Mouse (Mus musculus) brown adipose tissue, adult 24 weeks (tissue): ENCODE results near the gene Gm13287. TPM values are rescaled to one million over a fixed set of nuclear protein-coding genes. Genes with fewer than 3 reads are reported as not detected.
"Not testable (repeated sequence)": the region's sequence is repeated elsewhere in the genome, so short reads cannot be mapped to it uniquely, and the experiment has no call there.

Source experiments
- H3K27ac ChIP-seq: fragments of 200-500 bp; replicated peaks from 2 replicates; pipeline ENCODE4 v1.5.1; 2012; ENCODE audit warnings: low read depth, mild to moderate bottlenecking, low read length
- H3K4me1 ChIP-seq: fragments of 200-500 bp; 2 replicates; pipeline ENCODE4 v1.6.1; 2012; ENCODE audit warnings: low read length, mixed read lengths; ENCODE audit not compliant: control insufficient read depth, insufficient read depth, insufficient read length
- H3K4me3 ChIP-seq: fragments of 200-500 bp; 2 replicates; pipeline ENCODE4 v1.5.1; 2012; ENCODE audit warnings: low read depth, mild to moderate bottlenecking, low read length, moderate library complexity; ENCODE audit not compliant: insufficient read depth
- polyA plus RNA-seq: library from polyadenylated mRNA; stranded (reverse); fragments of >200 nt; gene quantifications from 2 replicates; pipeline ENCODE4 v1.2.4, GENCODE M21; 2012; ENCODE audit not compliant: missing spikeins, insufficient read depth, insufficient read length

Gene Gm13287
- polyA plus RNA-seq = not detected in 2 replicates

GRCm38 (mm10) chr4:88802954-88803353 is at the start of gene Gm13287:
Gene Gm13287, plus strand, starts transcription at chr4:88803254.
- H3K27ac ChIP-seq, H3K4me3 ChIP-seq, H3K4me1 ChIP-seq: not testable (repeated sequence)

DNA sequence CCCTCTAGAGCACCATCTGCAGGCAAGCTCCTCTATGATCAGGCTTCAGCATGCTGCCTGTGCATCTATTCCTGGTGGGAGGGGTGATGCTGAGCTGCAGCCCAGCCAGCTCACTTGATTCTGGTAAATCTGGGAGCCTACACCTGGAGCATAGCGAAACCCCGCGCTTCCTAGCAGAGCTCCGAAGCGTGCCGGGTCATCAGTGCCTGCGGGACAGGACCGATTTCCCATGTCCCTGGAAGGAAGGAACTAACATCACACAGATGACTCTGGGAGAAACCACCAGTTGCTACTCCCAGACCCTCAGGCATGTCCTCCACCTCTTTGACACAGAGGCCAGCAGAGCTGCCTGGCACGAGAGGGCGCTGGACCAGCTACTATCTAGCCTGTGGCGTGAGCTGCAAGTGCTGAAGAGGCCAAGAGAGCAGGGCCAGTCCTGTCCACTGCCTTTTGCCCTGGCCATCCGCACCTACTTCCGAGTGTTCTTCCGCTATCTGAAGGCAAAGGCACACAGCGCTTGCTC is 48.2 kb upstream of the Gm13287 start, which contains the start of gene Gm13271:
TSS of gene Gm13271 (plus strand) at position 51 of the 523 bp plus-strand sequence.
- H3K4me3 ChIP-seq, H3K4me1 ChIP-seq, H3K27ac ChIP-seq: not testable (repeated sequence)

DNA sequence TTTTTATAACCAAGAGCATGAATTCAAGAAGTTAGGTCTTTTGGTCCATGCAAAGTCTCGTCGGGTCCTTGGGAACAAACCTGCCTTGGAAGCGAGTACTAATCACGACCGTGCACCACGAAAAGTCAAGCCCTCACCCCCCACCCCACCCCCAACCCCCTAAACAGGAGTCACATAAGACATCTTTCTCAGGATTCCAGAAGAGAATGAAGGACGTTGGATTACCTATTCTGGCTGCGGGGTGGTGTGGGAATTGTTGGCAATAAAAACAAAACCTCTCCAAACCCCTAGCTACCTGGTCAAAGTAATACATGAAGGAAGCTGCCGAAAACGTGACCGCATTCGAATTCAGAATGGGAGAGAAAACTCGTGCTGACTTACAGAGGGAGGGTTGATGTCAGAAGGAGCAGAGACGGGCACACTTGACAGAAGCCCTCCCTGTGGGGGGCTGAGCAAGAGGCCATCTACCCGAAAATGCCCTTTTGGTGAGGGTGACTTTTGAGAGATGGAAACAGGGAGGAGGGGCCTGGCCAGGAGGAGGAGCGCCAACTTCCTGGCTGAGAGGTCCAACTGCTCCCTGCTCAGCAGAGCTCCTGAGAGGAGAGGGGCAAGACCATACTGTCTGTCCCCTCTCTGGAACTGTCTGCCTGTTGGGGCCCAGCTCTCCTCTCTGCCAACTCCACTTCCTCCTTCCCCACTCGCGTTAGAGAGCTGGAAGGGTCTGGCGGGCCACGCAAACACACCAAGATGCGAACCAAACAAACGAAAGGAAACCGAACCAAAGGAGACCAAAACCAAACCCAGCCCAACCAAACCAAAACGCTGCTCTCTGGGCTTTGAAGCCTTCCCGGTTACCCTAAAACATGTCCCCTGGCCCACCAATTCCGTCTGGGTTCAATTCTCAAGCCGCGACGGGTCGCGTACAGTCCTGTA is 46.2 kb upstream of the Gm13287 start:
- H3K4me3 ChIP-seq = peak overlapping the region; percentile 67
- not testable (repeated sequence) for H3K4me1 ChIP-seq
- peak overlapping the region; percentile 71 for H3K27ac ChIP-seq

DNA sequence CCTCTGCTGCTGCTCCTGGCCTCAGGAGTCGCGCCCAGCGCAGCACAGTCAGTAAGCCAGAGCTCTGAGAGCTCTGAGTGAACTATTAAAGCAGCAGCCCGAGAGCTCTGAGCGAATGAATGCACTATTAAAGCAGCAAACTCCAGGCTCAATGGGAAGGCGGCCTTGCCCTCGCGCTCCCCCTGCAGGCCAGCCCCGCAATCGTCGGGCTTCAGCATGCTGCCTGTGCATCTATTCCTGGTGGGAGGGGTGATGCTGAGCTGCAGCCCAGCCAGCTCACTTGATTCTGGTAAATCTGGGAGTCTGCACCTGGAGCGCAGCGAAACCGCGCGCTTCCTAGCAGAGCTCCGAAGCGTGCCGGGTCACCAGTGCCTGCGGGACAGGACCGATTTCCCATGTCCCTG is 45.4 kb upstream of the Gm13287 start:
- peak overlapping the region; percentile 67 for H3K4me3 ChIP-seq
- not testable (repeated sequence) for H3K27ac ChIP-seq, H3K4me1 ChIP-seq

GRCm38 (mm10) chr4:88758751-88759150 is 44.3 kb upstream of the Gm13287 start:
- not testable (repeated sequence) for H3K4me3 ChIP-seq, H3K27ac ChIP-seq, H3K4me1 ChIP-seq

GRCm38 (mm10) chr4:88759610-88760268 is 43.3 kb upstream of the Gm13287 start, which contains the start of gene Gm13283:
Gene Gm13283, plus strand, starts transcription at chr4:88760119.
- not testable (repeated sequence) for H3K4me1 ChIP-seq
- Histone ChIP-seq H3K27ac (peak within 1 kb of the TSS; percentile 47; the same call in 1 of the 2 replicates), H3K4me3 (peak within 1 kb of the TSS; percentile 56)

DNA sequence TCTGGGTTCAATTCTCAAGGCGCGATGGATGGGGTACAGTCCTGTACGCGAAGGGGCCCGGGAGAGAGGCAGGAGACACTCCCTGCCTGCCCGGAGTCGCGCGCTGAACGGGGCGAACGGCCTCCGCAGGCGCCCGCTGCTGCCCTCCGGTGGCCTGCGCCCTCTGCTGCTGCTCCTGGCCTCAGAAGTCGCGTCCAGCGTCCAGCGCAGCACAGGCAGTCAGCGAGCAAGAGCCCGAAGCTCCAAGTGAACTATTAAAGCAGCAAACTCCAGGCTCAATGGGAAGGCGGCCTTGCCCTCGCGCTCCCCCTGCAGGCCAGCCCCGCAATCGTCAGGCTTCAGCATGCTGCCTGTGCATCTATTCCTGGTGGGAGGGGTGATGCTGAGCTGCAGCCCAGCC is 42.6 kb upstream of the Gm13287 start:
- peak overlapping the region; percentile 47; the same call in 1 of the 2 replicates for H3K27ac ChIP-seq
- H3K4me3 ChIP-seq = peak overlapping the region; percentile 56
- not testable (repeated sequence) for H3K4me1 ChIP-seq

DNA sequence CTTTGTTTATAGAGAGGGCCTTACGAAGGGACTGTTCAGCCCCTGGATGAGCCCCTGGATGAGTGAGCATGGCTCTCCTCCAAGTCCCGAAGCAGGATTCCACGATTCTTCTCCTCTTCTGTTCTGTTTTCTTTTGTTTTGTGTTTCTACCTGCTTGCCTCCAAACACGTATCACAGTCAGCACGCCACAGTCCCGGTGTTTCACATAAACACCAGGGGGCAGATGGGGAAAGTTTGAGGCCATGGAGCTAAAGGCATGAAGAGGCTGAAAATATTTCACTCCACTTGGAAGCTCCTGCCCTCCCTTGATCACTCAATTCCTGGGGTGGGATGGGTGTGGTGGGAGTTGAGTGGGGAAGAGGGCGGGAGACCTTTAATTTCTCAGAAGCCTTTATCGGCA is 41.3 kb upstream of the Gm13287 start:
- H3K4me3 ChIP-seq, H3K4me1 ChIP-seq, H3K27ac ChIP-seq: not testable (repeated sequence)

GRCm38 (mm10) chr4:88762341-88762740 is 40.7 kb upstream of the Gm13287 start:
- not testable (repeated sequence) for H3K4me1 ChIP-seq, H3K4me3 ChIP-seq

DNA sequence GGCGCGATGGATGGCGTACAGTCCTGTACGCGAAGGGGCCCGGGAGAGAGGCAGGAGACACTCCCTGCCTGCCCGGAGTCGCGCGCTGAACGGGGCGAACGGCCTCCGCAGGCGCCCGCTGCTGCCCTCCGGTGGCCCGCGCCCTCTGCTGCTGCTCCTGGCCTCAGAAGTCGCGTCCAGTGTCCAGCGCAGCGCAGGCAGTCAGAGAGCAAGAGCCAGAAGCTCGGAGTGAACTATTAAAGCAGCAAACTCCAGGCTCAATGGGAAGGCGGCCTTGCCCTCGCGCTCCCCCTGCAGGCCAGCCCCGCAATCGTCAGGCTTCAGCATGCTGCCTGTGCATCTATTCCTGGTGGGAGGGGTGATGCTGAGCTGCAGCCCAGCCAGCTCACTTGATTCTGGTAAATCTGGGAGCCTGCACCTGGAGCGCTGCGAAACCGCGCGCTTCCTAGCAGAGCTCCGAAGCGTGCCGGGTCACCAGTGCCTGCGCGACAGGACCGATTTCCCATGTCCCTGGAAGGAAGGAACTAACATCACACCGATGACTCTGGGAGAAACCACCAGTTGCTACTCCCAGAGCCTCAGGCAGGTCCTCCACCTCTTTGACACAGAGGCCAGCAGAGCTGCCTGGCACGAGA is 39.6 kb upstream of the Gm13287 start:
- peak overlapping the region; percentile 44 for H3K4me3 ChIP-seq
- H3K4me1 ChIP-seq, H3K27ac ChIP-seq: not testable (repeated sequence)

More at GRCm38 (mm10) chr4:88762341-88762740, 40.7 kb upstream of the Gm13287 start:
- H3K27ac ChIP-seq = not testable (repeated sequence)

DNA sequence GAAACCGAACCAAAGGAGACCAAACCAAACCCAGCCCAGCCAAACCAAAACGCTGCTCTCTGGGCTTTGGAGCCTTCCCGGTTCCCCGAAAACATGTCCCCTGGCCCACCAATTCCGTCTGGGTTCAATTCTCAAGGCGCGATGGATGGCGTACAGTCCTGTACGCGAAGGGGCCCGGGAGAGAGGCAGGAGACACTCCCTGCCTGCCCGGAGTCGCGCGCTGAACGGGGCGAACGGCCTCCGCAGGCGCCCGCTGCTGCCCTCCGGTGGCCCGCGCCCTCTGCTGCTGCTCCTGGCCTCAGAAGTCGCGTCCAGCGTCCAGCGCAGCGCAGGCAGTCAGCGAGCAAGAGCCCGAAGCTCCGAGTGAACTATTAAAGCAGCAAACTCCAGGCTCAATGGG is 29.5 kb upstream of the Gm13287 start, which contains the start of gene Gm13290:
TSS of gene Gm13290 (plus strand) at position 301 of the 400 bp plus-strand sequence.
- H3K4me3 ChIP-seq, H3K4me1 ChIP-seq: not testable (repeated sequence)

DNA sequence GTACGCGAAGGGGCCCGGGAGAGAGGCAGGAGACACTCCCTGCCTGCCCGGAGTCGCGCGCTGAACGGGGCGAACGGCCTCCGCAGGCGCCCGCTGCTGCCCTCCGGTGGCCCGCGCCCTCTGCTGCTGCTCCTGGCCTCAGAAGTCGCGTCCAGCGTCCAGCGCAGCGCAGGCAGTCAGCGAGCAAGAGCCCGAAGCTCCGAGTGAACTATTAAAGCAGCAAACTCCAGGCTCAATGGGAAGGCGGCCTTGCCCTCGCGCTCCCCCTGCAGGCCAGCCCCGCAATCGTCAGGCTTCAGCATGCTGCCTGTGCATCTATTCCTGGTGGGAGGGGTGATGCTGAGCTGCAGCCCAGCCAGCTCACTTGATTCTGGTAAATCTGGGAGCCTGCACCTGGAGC is 26.4 kb upstream of the Gm13287 start, which contains the start of gene Gm13289:
TSS of gene Gm13289 (plus strand) at position 301 of the 400 bp plus-strand sequence.
- not testable (repeated sequence) for H3K27ac ChIP-seq, H3K4me3 ChIP-seq, H3K4me1 ChIP-seq

More for the DNA sequence above, 29.5 kb upstream of the Gm13287 start, which contains the start of gene Gm13290:
- H3K27ac ChIP-seq = not testable (repeated sequence)

DNA sequence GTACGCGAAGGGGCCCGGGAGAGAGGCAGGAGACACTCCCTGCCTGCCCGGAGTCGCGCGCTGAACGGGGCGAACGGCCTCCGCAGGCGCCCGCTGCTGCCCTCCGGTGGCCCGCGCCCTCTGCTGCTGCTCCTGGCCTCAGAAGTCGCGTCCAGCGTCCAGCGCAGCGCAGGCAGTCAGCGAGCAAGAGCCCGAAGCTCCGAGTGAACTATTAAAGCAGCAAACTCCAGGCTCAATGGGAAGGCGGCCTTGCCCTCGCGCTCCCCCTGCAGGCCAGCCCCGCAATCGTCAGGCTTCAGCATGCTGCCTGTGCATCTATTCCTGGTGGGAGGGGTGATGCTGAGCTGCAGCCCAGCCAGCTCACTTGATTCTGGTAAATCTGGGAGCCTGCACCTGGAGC is 23.5 kb upstream of the Gm13287 start, which contains the start of gene Gm13272:
TSS of gene Gm13272 (plus strand) at position 301 of the 400 bp plus-strand sequence.
- not testable (repeated sequence) for H3K4me3 ChIP-seq, H3K27ac ChIP-seq, H3K4me1 ChIP-seq

DNA sequence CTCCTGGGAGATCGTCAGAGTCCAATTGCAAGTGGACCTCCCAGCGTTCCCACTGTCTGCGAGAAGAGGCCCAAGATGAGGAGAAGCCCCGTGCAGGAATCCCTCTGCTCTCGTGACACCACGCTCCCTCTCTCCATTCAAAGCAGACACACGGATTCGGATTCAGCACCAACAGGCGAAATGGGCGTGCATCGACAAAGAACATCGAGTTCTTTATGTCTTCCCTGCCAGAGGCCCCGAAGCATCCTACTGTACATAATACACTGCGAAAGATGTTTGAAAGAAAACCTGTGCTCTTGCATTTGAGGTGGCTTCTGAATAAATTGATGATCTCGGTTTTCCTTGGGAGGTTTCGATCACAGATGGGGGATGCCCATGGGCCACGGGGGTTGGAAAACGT is 22.7 kb upstream of the Gm13287 start:
- not testable (repeated sequence) for H3K27ac ChIP-seq, H3K4me1 ChIP-seq, H3K4me3 ChIP-seq
